Mouse (Mus musculus): ENCODE data around the gene Smtnl1. TPM values are rescaled to one million over a fixed set of nuclear protein-coding genes. Genes with fewer than 3 reads are reported as not detected.

Smtnl1 gene
- polyA plus RNA-seq, 1 experiment, result 0.94 TPM

DNA sequence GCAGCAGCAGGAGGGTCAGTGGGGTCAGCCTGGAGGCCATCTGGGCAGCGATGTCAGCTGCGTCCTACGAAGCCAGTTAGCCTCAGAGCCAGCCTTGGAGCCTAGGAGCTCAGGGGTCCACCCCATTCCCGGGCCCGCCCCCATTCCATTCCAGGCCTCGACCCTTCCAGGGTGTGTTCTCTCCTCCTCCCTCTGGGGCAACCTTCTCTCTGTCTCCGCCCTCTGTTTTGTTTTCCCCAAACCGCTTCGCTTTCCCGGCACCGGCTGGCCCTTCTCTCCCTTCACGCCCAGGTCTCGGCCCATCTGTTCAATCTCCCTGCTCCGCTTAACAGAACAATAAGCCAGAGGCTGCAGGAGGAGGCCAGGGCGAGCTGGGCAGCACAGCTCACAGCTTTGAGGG is 47.7 kb downstream of the Smtnl1 start:
- 79% methylated on average over 15 of the region's 15 CpGs for WGBS
- Histone ChIP-seq H3K27ac (ENCODE audit: control insufficient read depth, insufficient read depth, low read length) (no peak overlapping the region), H3K4me3 (ENCODE audit: control insufficient read depth, insufficient read depth, low read length) (no peak overlapping the region), H3K27me3 (ENCODE audit: control insufficient read depth, insufficient read depth, low read length) (no peaks in the 10 kb centered on the region; the same call in 1 of the 2 replicates), H3K36me3 (ENCODE audit: control insufficient read depth, insufficient read depth, low read length) (no peaks in the 10 kb centered on the region), H3K4me1 (replicated peaks; ENCODE audit: control insufficient read depth, insufficient read depth, low read length) (no peaks in the 10 kb centered on the region)
- DNase-seq, result no peak
- TF ChIP-seq CTCF (IDR thresholded peaks at IDR 0.05; ENCODE audit: borderline replicate concordance, control insufficient read depth, extremely low read depth, insufficient read depth, low read length, poor library complexity), result no peak
- TF ChIP-seq POLR2A (IDR thresholded peaks at IDR 0.05; ENCODE audit: control insufficient read depth, extremely low read depth, insufficient read depth, low read length, poor library complexity), result no peak

DNA sequence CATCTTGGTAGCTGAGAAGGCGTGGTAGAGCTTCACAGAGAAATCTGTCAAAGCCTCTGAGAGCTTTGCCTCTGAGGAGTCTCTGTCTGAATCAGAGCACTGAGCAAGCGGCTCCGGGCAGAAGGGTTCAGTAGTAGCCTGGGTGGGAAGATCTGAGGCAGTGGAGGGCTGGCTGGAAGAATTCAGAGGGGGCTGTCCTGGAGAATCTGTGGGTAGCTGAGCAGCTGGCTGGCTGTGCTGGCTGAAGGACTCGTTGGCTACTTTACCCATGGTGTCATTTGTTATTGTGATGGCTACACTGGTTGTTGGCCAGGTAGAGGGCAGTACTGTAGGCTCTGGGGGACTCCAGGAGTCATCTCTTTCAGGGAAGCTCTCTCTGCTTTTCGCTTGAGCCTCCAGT is 49.3 kb downstream of the Smtnl1 start:
- Histone ChIP-seq H3K27ac (ENCODE audit: control insufficient read depth, insufficient read depth, low read length) (no peak overlapping the region), H3K4me1 (replicated peaks; ENCODE audit: control insufficient read depth, insufficient read depth, low read length) (no peaks in the 10 kb centered on the region), H3K27me3 (ENCODE audit: control insufficient read depth, insufficient read depth, low read length) (no peaks in the 10 kb centered on the region; the same call in 1 of the 2 replicates), H3K4me3 (ENCODE audit: control insufficient read depth, insufficient read depth, low read length) (no peak overlapping the region), H3K36me3 (ENCODE audit: control insufficient read depth, insufficient read depth, low read length) (no peaks in the 10 kb centered on the region)
- no peak for TF ChIP-seq CTCF (IDR thresholded peaks at IDR 0.05; ENCODE audit: borderline replicate concordance, control insufficient read depth, extremely low read depth, insufficient read depth, low read length, poor library complexity)
- no peak for TF ChIP-seq POLR2A (IDR thresholded peaks at IDR 0.05; ENCODE audit: control insufficient read depth, extremely low read depth, insufficient read depth, low read length, poor library complexity)
- WGBS, result 87% methylated on average over 5 of the region's 5 CpGs
- no peak for DNase-seq

DNA sequence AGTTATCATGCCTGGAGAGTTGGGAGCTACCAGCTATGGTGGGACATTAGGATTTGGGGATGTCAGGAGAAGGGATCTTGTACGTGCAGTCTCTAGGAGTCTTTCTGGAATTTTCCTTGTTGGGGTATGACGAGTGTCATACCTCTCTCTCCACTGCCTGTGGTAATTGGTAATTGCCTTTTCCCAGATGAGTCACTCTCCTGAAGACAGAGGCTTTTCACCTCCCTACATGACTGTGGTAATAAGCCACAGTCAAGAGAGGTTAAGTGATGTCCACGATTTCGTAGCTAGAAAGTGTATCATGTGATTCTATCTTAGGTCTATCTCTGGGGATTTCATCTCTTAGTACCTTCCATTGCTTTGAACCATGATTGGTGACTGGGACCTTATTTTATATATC is 50.0 kb downstream of the Smtnl1 start:
- no peaks in the 10 kb centered on the region; the same call in 1 of the 2 replicates for H3K27me3 ChIP-seq (ENCODE audit: control insufficient read depth, insufficient read depth, low read length)
- DNase-seq, result no peak
- no peak overlapping the region for H3K27ac ChIP-seq (ENCODE audit: control insufficient read depth, insufficient read depth, low read length)
- H3K36me3 ChIP-seq (ENCODE audit: control insufficient read depth, insufficient read depth, low read length), result no peaks in the 10 kb centered on the region
- no peak overlapping the region for H3K4me3 ChIP-seq (ENCODE audit: control insufficient read depth, insufficient read depth, low read length)
- 86% methylated on average over 4 of the region's 4 CpGs for WGBS
- TF ChIP-seq CTCF (IDR thresholded peaks at IDR 0.05; ENCODE audit: borderline replicate concordance, control insufficient read depth, extremely low read depth, insufficient read depth, low read length, poor library complexity) (no peak), POLR2A (IDR thresholded peaks at IDR 0.05; ENCODE audit: control insufficient read depth, extremely low read depth, insufficient read depth, low read length, poor library complexity) (no peak)
- no peaks in the 10 kb centered on the region for H3K4me1 ChIP-seq (replicated peaks; ENCODE audit: control insufficient read depth, insufficient read depth, low read length)

DNA sequence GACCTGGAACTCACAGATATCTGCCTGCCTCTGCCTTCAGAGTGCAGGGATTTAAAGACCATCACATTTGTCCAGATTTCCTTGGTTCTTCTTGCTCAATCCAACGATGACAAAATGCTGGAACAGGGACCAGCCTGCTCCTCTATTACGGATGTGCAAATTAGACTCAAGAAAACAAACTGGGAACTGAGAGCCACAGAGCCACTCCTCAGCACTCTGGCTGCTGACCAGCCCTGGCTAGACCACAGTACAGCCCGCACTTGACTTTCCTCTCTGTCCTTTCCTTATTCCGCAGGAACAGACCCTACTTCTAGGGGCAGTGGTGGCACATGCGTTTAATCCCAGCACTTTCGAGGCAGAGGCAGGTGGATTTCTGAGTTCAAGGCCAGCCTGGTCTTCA is 52.0 kb downstream of the Smtnl1 start:
- no peak for DNase-seq
- no peaks in the 10 kb centered on the region for H3K36me3 ChIP-seq (ENCODE audit: control insufficient read depth, insufficient read depth, low read length)
- H3K4me1 ChIP-seq (replicated peaks; ENCODE audit: control insufficient read depth, insufficient read depth, low read length), result no peaks in the 10 kb centered on the region
- no peaks in the 10 kb centered on the region; the same call in 1 of the 2 replicates for H3K27me3 ChIP-seq (ENCODE audit: control insufficient read depth, insufficient read depth, low read length)
- H3K27ac ChIP-seq (ENCODE audit: control insufficient read depth, insufficient read depth, low read length), result no peak overlapping the region
- no peak overlapping the region for H3K4me3 ChIP-seq (ENCODE audit: control insufficient read depth, insufficient read depth, low read length)
- TF ChIP-seq POLR2A (IDR thresholded peaks at IDR 0.05; ENCODE audit: control insufficient read depth, extremely low read depth, insufficient read depth, low read length, poor library complexity), result no peak
- no peak for TF ChIP-seq CTCF (IDR thresholded peaks at IDR 0.05; ENCODE audit: borderline replicate concordance, control insufficient read depth, extremely low read depth, insufficient read depth, low read length, poor library complexity)
- 78% methylated on average over 6 of the region's 6 CpGs for whole genome bisulfite sequencing

DNA sequence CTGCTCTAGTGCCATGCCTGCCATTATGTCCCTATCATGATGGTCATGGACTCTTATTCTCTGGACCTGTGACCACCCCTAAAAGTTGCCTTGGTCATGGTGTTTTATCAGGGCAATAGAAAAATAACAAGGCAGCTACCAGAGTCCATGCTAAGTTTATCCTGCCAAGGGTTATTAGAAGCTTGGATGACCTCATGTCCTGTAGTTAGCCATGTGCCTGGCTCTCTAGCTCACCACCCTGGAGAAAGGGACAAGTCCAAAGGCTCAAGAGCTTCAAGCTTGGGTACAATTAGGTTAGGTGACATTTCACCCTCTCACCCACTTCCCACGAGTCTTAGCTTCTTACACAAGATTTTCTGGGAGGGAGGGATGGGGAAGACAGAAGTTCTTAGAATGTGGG is 59.6 kb downstream of the Smtnl1 start:
- Histone ChIP-seq H3K27ac (ENCODE audit: control insufficient read depth, insufficient read depth, low read length) (no peak overlapping the region), H3K36me3 (ENCODE audit: control insufficient read depth, insufficient read depth, low read length) (no peaks in the 10 kb centered on the region), H3K4me1 (replicated peaks; ENCODE audit: control insufficient read depth, insufficient read depth, low read length) (no peaks in the 10 kb centered on the region), H3K4me3 (ENCODE audit: control insufficient read depth, insufficient read depth, low read length) (no peak overlapping the region), H3K27me3 (ENCODE audit: control insufficient read depth, insufficient read depth, low read length) (no peaks in the 10 kb centered on the region)
- no peak for DNase-seq
- WGBS, result 58% methylated on average over 1 of the region's 1 CpGs
- no peak for TF ChIP-seq POLR2A (IDR thresholded peaks at IDR 0.05; ENCODE audit: control insufficient read depth, extremely low read depth, insufficient read depth, low read length, poor library complexity)
- TF ChIP-seq CTCF (IDR thresholded peaks at IDR 0.05; ENCODE audit: borderline replicate concordance, control insufficient read depth, extremely low read depth, insufficient read depth, low read length, poor library complexity), result no peak

DNA sequence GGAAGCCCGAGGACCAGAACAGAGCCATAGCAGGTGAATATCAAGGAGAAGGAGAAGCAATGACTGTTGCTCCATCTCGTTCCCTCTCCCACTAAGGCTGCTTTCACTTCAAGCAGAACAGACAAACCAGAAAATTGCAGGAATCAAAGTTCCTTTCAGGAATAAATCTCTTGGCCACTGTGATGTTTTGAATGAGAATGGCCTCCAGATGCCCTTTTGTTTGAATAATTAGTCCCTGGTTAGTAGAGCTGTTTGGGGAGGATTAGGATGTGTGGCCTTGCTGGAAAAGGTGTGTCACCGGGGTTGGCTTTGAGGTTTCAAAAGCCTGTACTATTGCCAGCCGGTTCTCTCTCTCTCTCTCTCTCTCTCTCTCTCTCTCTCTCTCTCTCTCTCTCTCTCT is 60.2 kb downstream of the Smtnl1 start:
- WGBS, result 76% methylated on average over 4 of the region's 4 CpGs
- H3K36me3 ChIP-seq (ENCODE audit: control insufficient read depth, insufficient read depth, low read length), result no peaks in the 10 kb centered on the region
- no peak overlapping the region for H3K4me3 ChIP-seq (ENCODE audit: control insufficient read depth, insufficient read depth, low read length)
- DNase-seq, result no peak
- no peaks in the 10 kb centered on the region for H3K27me3 ChIP-seq (ENCODE audit: control insufficient read depth, insufficient read depth, low read length)
- H3K4me1 ChIP-seq (replicated peaks; ENCODE audit: control insufficient read depth, insufficient read depth, low read length), result no peaks in the 10 kb centered on the region
- TF ChIP-seq POLR2A (IDR thresholded peaks at IDR 0.05; ENCODE audit: control insufficient read depth, extremely low read depth, insufficient read depth, low read length, poor library complexity) (no peak), CTCF (IDR thresholded peaks at IDR 0.05; ENCODE audit: borderline replicate concordance, control insufficient read depth, extremely low read depth, insufficient read depth, low read length, poor library complexity) (no peak)
- no peak overlapping the region for H3K27ac ChIP-seq (ENCODE audit: control insufficient read depth, insufficient read depth, low read length)

DNA sequence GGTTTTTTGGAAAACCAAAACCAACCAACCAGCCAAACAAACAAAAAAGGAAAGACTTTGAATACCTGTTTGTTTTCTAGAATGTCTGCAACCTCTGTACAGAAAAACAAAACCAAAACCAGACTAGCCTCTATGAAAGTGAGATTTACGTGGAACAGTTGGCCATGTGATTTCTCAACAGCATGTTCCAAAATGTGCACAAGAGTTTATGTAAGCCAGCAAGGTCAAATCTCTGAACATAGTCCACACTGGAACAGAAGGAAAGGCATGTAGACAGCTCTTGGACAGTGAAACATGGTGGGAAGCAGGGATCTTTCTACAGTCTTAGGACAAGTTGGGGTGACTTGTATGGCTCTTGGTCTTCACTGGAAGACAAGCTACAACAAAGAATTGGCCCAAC is 60.6 kb downstream of the Smtnl1 start:
- Histone ChIP-seq H3K4me1 (replicated peaks; ENCODE audit: control insufficient read depth, insufficient read depth, low read length) (no peaks in the 10 kb centered on the region), H3K36me3 (ENCODE audit: control insufficient read depth, insufficient read depth, low read length) (no peaks in the 10 kb centered on the region), H3K27me3 (ENCODE audit: control insufficient read depth, insufficient read depth, low read length) (no peaks in the 10 kb centered on the region), H3K27ac (ENCODE audit: control insufficient read depth, insufficient read depth, low read length) (no peak overlapping the region), H3K4me3 (ENCODE audit: control insufficient read depth, insufficient read depth, low read length) (no peak overlapping the region)
- DNase-seq, result no peak
- 85% methylated on average over 1 of the region's 1 CpGs for whole genome bisulfite sequencing
- TF ChIP-seq CTCF (IDR thresholded peaks at IDR 0.05; ENCODE audit: borderline replicate concordance, control insufficient read depth, extremely low read depth, insufficient read depth, low read length, poor library complexity) (no peak), POLR2A (IDR thresholded peaks at IDR 0.05; ENCODE audit: control insufficient read depth, extremely low read depth, insufficient read depth, low read length, poor library complexity) (no peak)

Data from thymus, adult 2 months (tissue).